Mouse (Mus musculus): Measurements from ENCODE around the gene Saysd1. TPM values are rescaled to one million over a fixed set of nuclear protein-coding genes. Genes with fewer than 3 reads are reported as not detected.
A peak's percentile ranks its signal among the peaks of the same experiment; 100 is the strongest.

The Saysd1 gene
- polyA plus RNA-seq, 1 experiment from 2014 or later: 9.0 TPM

DNA sequence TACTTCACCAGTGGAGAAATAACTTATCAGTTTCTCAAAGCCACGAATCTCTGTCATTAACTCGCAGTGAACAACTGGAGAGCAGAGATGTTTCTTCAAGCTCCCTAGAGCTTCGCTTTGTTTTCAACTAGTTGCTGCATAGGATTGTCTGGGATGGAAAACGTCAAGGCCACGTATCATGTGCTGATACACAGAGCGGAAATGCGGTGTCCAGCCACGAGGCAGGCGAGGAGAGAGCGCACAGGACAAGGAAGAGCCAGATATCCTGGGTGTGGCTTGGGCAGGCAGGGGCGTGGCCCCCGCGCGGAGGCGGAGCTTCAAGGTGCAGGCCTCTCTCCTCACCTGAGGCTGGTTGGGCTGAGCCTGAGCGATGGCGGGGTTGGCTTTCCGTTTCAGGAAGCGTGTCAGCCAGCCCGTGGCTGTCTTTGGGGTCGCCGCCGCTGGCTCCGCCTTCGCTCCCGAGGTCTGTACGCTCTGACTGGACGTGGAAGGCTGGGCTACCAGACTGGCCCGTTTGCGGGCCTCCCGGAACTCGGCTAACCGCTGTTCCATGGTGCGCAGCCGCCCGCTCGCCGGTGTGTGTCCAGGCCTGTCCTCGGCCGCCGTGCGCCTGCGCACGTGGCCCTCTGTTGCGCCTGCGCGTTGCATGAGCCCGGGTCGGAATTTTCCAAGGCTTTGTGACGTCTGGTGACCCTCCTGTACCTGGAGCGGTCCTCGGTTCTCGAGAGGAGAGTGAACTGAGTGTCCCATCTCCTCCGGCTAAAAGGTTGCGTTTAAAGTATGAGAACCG, 55.6 kb downstream of the Saysd1 start:
- ATAC-seq (peak; percentile 98), DNase-seq (ENCODE audit: low read depth, low spot score) (peak; percentile 74)
- ChIA-PET POLR2A (interaction anchor here (0.7 to 1.0 kb wide), 3 partner anchors 212 to 279 kb away, joined by 3 to 4 read pairs (median 3); partner anchors contain the start of gene Nudt13), CTCF (interaction anchor here (0.6 kb wide), 1 partner anchor 29 kb away, joined by 3 read pairs; no protein-coding TSS in a partner anchor)
- in situ Hi-C loops (cut with MboI; ENCODE audit: low pct_unique_long_range_greater_than_20kb): no loop called here
- no peak for TF ChIP-seq CTCF (IDR thresholded peaks at IDR 0.05)
- H3K27me3 ChIP-seq: no peaks in the 10 kb centered on the region

DNA sequence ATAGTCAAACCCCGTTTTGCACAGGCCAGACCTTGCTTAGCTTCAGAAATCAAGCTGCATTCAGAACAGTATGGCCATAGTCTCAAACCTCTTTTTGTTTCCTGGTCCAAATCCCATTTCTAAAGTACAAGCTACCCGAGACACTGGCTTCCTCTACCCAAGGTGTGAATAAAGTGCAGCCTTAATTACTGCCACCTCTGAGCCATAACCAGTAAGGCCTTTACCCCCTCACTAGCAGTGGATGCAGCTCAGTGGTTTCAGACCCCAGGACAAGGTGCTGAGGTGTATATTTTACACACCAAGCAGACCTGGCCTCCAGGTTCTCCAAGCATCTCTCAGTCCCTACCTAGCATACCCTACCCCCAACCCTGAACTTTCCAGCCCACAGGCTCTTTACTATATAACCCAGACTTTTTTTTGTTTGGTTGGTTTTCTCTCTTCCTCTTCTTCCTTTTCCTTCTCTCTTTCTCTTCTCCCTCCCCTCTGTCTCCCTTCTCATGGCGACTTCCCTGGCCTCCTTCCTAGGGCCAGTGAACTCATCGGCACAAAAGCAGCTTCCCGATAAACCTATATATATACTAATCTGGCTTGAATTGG, 56.3 kb downstream of the Saysd1 start:
- CTCF ChIA-PET: no interaction called here
- in situ Hi-C loops (cut with MboI; ENCODE audit: low pct_unique_long_range_greater_than_20kb): no loop called here
- DNase-seq (ENCODE audit: low read depth, low spot score) (no peak), ATAC-seq (no peak)
- POLR2A ChIA-PET: interaction anchor here (0.7 to 1.0 kb wide), 3 partner anchors 213 to 279 kb away, joined by 3 to 4 read pairs (median 3); partner anchors contain the start of gene Nudt13
- H3K27me3 ChIP-seq: no peaks in the 10 kb centered on the region
- TF ChIP-seq CTCF (IDR thresholded peaks at IDR 0.05): no peak

DNA sequence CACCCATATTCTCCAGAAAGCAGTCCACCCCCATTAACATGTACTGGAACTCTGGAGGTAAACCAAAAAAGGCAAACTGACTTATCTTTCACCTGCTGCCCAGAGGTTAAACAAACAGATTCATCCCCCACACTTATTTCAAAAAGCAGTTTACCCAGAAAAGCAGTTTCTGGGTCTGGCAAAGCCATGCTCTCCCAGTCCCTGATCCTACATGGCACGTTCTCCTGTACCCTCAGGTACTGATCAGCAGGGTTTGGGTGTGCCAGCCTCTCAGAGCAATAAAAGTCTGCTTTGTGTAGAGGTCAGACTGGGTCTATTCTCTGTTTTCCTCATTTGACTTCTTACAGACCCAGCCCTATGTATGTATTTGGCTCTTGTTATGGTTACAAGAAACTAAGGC, 57.2 kb downstream of the Saysd1 start:
- no peak for TF ChIP-seq CTCF (IDR thresholded peaks at IDR 0.05)
- ATAC-seq (no peak), DNase-seq (ENCODE audit: low read depth, low spot score) (no peak)
- in situ Hi-C loops (cut with MboI; ENCODE audit: low pct_unique_long_range_greater_than_20kb): no loop called here
- no peaks in the 10 kb centered on the region for H3K27me3 ChIP-seq
- ChIA-PET CTCF (interaction anchor here (1.2 kb wide), 1 partner anchor 33 kb away, joined by 3 read pairs; no protein-coding TSS in a partner anchor), POLR2A (no interaction called here)

- in situ Hi-C loops (cut with MboI; ENCODE audit: low pct_unique_long_range_greater_than_20kb): no loop called here
- POLR2A ChIA-PET: no interaction called here
- no peaks in the 10 kb centered on the region for H3K27me3 ChIP-seq
- DNase-seq (ENCODE audit: low read depth, low spot score) (no peak), ATAC-seq (no peak)
- no peak for TF ChIP-seq CTCF (IDR thresholded peaks at IDR 0.05)
- CTCF ChIA-PET: interaction anchor here (1.0 kb wide), 1 partner anchor 10 kb away, joined by 3 read pairs; no protein-coding TSS in a partner anchor
Observed at GRCm38 (mm10) chr14:20077181-20077580, 61.2 kb downstream of the Saysd1 start.

DNA sequence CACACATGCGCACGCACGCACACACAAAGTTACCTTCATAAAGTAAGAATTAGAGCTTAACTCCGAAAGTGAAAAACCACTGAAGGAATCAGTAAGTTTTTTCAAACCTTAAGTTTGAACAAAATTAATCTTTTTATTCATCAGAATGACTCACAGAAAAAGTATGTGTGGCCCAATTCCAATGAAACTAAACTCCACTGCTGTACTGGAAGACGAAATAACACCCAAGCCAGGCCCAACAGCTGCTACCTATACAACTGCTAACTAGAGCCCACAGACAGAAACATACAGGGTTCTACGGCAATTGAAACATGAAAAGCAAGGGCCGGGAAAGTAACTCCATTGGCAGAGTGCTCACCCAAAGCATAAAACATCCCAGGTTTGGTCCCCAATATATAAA, 62.8 kb downstream of the Saysd1 start:
- ChIA-PET POLR2A (no interaction called here), CTCF (interaction anchor here (1.8 kb wide), 1 partner anchor 236 kb away, joined by 6 read pairs; no protein-coding TSS in a partner anchor)
- no peak for DNase-seq (ENCODE audit: low read depth, low spot score)
- in situ Hi-C loops (cut with MboI; ENCODE audit: low pct_unique_long_range_greater_than_20kb): no loop called here
- ATAC-seq: no peak
- no peak for TF ChIP-seq CTCF (IDR thresholded peaks at IDR 0.05)
- no peaks in the 10 kb centered on the region for H3K27me3 ChIP-seq

- no peak for TF ChIP-seq CTCF (IDR thresholded peaks at IDR 0.05)
- in situ Hi-C loops (cut with MboI; ENCODE audit: low pct_unique_long_range_greater_than_20kb): loop anchor here (5.0 kb wide), 1 partner anchor 237 kb away; no protein-coding TSS in a partner anchor
- H3K27me3 ChIP-seq: no peaks in the 10 kb centered on the region
- ATAC-seq: no peak
- CTCF ChIA-PET: interaction anchor here (0.9 to 1.8 kb wide), 2 partner anchors 236 to 368 kb away, joined by 3 to 6 read pairs; no protein-coding TSS in a partner anchor
- no peak for DNase-seq (ENCODE audit: low read depth, low spot score)
- POLR2A ChIA-PET: no interaction called here
Observed at GRCm38 (mm10) chr14:20074759-20075158, 63.6 kb downstream of the Saysd1 start.

GRCm38 (mm10) chr14:20070629-20071028, 67.7 kb downstream of the Saysd1 start:
- CTCF ChIA-PET: interaction anchor here (1.3 kb wide), 2 partner anchors 233 to 307 kb away, joined by 3 read pairs; no protein-coding TSS in a partner anchor
- in situ Hi-C loops (cut with MboI; ENCODE audit: low pct_unique_long_range_greater_than_20kb): loop anchor here (5.0 kb wide), 1 partner anchor 233 kb away; no protein-coding TSS in a partner anchor
- POLR2A ChIA-PET: no interaction called here
- no peaks in the 10 kb centered on the region for H3K27me3 ChIP-seq
- TF ChIP-seq CTCF (IDR thresholded peaks at IDR 0.05): peak; percentile 87
- ATAC-seq (no peak), DNase-seq (ENCODE audit: low read depth, low spot score) (no peak)

- in situ Hi-C loops (cut with MboI; ENCODE audit: low pct_unique_long_range_greater_than_20kb): loop anchor here (10.0 kb wide), 2 partner anchors 104 to 144 kb away; no protein-coding TSS in a partner anchor
- no peak for TF ChIP-seq CTCF (IDR thresholded peaks at IDR 0.05)
- CTCF ChIA-PET: interaction anchor here (1.1 to 1.7 kb wide), 4 partner anchors 47 to 364 kb away, joined by 3 to 9 read pairs (median 4); no protein-coding TSS in a partner anchor
- DNase-seq (ENCODE audit: low read depth, low spot score): no peak
- no peak for ATAC-seq
- H3K27me3 ChIP-seq: no peaks in the 10 kb centered on the region
- POLR2A ChIA-PET: no interaction called here
Observed at GRCm38 (mm10) chr14:20068365-20068764, 70.0 kb downstream of the Saysd1 start.

DNA sequence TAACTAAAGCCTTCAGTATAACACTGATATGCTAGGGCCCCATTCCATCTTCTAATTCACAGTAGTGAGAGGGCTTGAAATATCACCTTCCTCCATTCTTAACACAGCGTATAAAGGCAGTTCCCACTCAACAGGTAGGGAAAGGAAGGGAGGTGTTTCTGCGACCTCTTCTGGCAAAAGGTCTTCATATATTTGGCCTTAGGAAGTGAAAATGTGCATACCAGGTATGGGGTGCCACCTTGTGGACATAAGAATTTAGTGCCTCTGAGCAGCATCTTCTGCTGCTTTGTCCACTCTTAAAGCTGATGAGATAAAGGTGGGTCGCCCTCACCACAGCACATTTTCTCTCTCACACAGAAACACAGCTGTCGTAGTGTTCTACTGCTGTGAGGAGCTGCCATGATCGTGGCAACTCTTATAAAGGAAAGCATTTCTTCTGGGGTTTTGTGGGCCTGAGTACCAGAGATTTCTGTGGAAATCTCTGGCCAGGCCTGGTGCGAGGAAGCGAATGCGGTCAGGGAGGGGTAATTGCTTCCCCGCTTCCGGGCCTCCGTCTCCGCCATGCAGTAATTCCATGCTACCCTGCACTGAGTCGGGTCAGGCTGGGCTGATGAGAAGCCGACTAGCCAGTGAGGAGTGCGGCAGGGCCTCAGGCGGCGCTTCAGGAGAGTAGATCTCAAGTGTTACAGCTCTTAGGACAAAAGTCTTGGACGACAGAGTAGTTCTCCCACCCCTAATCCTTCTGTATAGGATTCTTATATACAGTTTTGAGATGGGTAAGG, 70.8 kb downstream of the Saysd1 start:
- in situ Hi-C loops (cut with MboI; ENCODE audit: low pct_unique_long_range_greater_than_20kb): loop anchor here (10.0 kb wide), 2 partner anchors 103 to 143 kb away; no protein-coding TSS in a partner anchor
- ATAC-seq: no peak
- peak; percentile 96 for TF ChIP-seq CTCF (IDR thresholded peaks at IDR 0.05)
- no peaks in the 10 kb centered on the region for H3K27me3 ChIP-seq
- DNase-seq (ENCODE audit: low read depth, low spot score): peak; percentile 47
- POLR2A ChIA-PET: no interaction called here
- CTCF ChIA-PET: interaction anchor here (0.7 to 2.3 kb wide), 27 partner anchors 10 to 365 kb away, joined by 3 to 19 read pairs (median 4); no protein-coding TSS in a partner anchor

- POLR2A ChIA-PET: no interaction called here
- in situ Hi-C loops (cut with MboI; ENCODE audit: low pct_unique_long_range_greater_than_20kb): loop anchor here (5.0 to 10.0 kb wide), 3 partner anchors 100 to 362 kb away; no protein-coding TSS in a partner anchor
- ATAC-seq (no peak), DNase-seq (ENCODE audit: low read depth, low spot score) (no peak)
- no peak for TF ChIP-seq CTCF (IDR thresholded peaks at IDR 0.05)
- CTCF ChIA-PET: no interaction called here
- H3K27me3 ChIP-seq: no peaks in the 10 kb centered on the region
Observed at GRCm38 (mm10) chr14:20064771-20065170, 73.6 kb downstream of the Saysd1 start.
